Mouse (Mus musculus): ENCODE measurements around the gene Ctdnep1. TPM values are rescaled to one million over a fixed set of nuclear protein-coding genes. Genes with fewer than 3 reads are reported as not detected.

The Ctdnep1 gene
- total RNA-seq (2014; fragmentation: Nextera tagmentation) (191 and 254 TPM in 2 replicates), total RNA-seq (2017) (19.3 and 23.8 TPM in 2 replicates)

- no peak for ATAC-seq (replicated peaks; ENCODE audit: poor library complexity, severe bottlenecking)
These were observed at the start of gene Ctdnep1 for GRCm38 (mm10) chr11:69981141-69981762. Gene Ctdnep1, plus strand, starts transcription at chr11:69981156.

DNA sequence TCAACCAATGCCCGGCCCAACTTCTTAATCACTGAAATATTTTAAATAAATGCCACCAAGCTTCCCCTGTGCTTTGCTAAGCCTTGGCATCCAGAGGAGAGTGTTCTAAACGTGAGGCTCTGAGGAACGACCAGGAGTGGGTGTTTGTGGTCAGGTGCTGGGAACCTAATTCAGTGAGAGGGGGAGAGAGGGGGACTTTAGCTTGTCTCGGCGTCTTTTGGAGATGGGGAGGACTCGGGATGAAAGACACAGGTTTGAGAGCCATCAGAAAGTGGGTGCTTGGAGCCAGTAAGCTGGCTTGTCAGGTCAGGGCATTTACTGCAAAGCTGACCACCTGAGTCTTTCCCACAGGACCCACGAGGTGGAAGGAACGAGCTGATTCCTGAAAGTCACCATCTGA lies 49.2 kb upstream of the Ctdnep1 start:
- no peak for ATAC-seq (replicated peaks; ENCODE audit: poor library complexity, severe bottlenecking)

GRCm38 (mm10) chr11:69932254-69932653 lies 48.7 kb upstream of the Ctdnep1 start:
- no peak for ATAC-seq (replicated peaks; ENCODE audit: poor library complexity, severe bottlenecking)

- ATAC-seq (replicated peaks; ENCODE audit: poor library complexity, severe bottlenecking): no peak
These were observed 47.9 kb upstream of the Ctdnep1 start for GRCm38 (mm10) chr11:69933066-69933465.

DNA sequence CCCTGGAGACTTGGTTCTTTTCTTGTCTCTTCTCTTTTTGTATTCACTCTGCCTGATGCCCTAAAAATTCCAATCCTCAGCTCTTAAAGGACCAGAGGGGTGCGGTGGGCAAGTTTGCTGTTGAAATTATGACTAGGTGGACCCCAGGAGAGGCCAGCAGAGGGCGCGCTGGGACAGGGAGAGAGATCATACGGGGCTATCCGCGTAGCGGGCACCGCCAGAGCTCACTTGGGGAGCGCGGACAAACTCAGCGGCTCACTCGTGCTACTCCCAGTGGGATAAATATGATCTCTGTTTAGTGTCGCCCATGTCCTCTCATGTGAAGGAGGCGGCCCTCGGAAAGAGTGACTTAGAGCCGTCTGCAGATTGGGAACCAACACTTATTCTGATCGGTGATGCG lies 46.8 kb upstream of the Ctdnep1 start:
- peak; percentile 57 for ATAC-seq (replicated peaks; ENCODE audit: poor library complexity, severe bottlenecking)

- no peak for ATAC-seq (replicated peaks; ENCODE audit: poor library complexity, severe bottlenecking)
These were observed 46.3 kb upstream of the Ctdnep1 start for GRCm38 (mm10) chr11:69934681-69935080.

- ATAC-seq (replicated peaks; ENCODE audit: poor library complexity, severe bottlenecking): peak; percentile 40
These were observed 45.6 kb upstream of the Ctdnep1 start, which contains the start of gene Ybx2 for GRCm38 (mm10) chr11:69935137-69935879. Gene Ybx2, plus strand, starts transcription at chr11:69935796.

DNA sequence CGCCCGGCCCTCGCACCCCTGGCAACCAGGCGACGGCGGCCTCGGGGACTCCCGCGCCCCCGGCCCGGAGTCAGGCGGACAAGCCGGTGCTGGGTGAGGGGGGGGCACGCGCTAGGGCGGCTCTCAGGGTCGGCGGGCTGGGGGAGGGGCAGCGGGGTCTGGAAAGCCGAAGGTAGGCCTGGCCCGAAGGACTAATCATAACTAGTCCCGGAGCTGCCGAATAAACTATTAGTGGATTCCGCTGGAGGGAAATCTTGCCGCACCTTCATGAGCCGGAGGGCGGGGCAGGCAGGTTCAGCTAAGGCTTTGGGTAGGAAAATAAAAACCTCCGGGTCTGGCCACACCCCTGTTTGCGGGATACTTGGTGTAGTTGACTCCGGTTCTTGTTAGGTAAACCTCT lies 44.8 kb upstream of the Ctdnep1 start:
- no peak for ATAC-seq (replicated peaks; ENCODE audit: poor library complexity, severe bottlenecking)

DNA sequence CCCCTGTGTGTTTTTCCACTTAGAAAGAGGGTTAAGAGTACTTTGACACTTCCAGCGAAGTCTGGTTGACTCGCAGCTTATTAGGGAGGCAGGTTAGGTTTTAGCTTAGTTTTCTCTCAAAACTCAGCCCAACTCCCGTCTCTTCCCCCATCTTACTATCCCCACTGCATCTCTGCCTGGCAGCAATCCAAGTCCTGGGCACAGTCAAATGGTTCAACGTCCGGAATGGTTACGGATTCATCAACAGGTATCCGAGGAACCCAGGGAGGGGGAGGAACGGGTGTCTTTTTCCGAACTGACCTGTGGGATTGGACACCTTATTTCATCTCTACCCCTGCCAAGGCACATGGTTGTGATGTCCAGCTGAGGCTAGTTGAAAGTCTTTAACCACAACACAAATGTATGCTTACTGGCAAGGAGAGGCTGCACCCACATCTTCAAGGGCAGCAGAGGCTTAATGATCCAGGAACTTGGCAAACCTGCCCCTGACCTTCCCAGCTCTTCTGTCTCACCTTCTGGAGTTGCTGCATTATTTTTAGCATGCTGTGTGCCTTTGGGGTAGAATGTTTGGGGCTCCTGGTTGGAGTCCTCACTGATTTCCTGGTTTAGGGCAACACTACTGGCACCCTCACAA lies 44.1 kb upstream of the Ctdnep1 start:
- no peak for ATAC-seq (replicated peaks; ENCODE audit: poor library complexity, severe bottlenecking)

- ATAC-seq (replicated peaks; ENCODE audit: poor library complexity, severe bottlenecking): no peak
These were observed 43.6 kb upstream of the Ctdnep1 start for GRCm38 (mm10) chr11:69937385-69937784.

DNA sequence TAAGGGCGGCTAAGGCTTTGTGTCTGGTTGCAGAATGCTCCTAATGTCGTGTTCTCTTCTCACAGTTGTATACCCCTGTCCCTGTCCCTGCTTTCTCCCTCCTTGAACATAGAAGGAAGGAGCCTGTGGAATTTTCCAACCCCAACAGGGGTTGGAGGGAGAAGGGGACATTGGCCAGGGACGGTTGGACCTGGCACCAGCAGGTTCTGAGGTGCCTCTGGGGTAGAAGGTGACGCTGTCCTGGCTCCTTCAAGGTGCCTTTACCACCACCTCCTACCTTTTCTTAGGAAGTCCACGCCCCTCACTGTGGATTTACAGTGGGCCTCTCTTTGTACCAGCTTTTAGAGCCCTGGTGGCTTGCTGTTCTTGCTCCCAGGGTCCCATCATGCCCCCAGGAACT lies 43.1 kb upstream of the Ctdnep1 start:
- no peak for ATAC-seq (replicated peaks; ENCODE audit: poor library complexity, severe bottlenecking)

DNA sequence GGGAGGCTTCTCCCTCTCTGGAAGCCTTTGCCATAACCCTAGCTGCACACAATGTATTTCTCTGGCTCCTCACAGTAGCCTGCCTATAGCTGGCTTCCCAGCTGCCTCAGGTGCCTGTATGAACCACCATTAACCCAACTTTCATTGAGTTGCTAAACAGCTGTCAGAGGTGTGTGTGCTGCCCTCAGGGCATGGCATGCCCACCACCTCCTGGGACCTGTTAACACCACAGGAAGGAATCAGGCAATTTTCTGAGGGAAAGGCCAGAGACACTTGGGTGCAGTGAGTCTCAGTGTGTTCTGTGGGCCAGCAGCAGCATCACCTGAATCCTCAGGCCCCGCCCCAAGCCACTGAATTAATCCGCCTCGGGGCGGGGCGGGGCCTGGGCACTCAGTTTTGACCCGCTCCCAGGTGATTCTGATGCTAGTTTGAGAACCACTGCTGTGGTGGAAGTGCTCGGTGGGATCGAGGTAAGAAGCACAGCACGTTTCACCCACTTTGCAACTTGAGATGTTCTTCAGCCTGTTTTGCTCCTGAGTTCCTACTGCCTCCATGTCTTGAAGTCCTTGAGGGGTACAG lies 42.5 kb upstream of the Ctdnep1 start:
- no peak for ATAC-seq (replicated peaks; ENCODE audit: poor library complexity, severe bottlenecking)

DNA sequence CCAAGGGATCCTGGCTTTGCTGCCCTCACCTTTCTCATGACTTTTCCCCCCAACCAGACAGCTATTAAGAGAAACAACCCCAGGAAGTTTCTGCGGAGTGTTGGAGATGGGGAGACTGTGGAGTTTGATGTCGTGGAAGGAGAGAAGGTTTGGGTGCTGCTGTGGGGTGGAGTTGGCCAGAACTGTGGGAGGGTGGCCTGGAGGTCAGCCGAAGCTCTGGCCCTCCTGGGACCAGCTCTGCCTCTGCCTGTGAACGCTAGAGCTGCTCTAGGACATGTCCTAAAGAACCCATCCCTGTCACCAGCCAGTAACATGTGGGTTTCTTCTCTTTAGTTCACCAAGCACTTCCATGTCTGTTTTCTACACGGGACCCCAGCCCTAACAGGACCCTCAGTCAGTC lies 41.8 kb upstream of the Ctdnep1 start:
- no peak for ATAC-seq (replicated peaks; ENCODE audit: poor library complexity, severe bottlenecking)

DNA sequence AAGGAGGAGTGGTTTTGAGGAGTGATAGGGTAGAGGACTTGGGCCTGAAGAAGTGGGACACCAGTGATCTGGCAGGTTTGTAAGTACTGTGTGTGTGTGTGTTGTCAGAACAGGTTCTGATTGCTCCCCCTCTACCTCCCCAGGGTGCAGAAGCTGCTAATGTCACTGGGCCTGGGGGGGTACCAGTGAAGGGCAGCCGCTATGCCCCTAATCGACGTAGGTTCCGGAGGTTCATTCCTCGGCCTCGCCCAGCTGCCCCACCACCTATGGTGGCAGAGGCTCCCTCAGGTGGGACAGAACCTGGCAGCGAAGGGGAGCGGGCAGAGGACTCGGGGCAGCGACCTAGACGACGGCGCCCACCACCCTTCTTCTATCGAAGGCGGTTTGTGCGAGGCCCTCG lies 41.2 kb upstream of the Ctdnep1 start:
- ATAC-seq (replicated peaks; ENCODE audit: poor library complexity, severe bottlenecking): no peak

GRCm38 (mm10) chr11:69940962-69941361 lies 40.0 kb upstream of the Ctdnep1 start:
- no peak for ATAC-seq (replicated peaks; ENCODE audit: poor library complexity, severe bottlenecking)

DNA sequence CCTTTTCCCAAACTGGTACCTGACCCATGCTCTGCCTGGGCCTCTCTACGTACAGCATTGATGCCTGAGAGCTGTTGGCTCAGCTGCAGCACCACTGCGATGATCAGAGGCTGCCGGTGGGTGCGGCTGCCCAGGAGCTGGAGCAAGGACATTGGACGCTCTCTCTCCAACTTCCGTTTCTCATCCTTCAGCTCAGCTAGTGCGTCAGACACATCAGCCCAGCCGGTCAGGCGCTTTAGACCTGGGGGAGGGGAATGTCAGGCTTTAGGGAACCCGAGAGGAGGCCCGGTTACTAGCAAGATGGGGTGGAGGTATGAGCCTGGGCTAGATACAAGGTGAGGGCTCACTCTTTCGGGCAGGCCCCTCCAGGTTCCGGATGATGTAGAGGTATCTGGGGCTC lies 35.7 kb upstream of the Ctdnep1 start:
- ATAC-seq (replicated peaks; ENCODE audit: poor library complexity, severe bottlenecking): no peak

GRCm38 (mm10) chr11:69945997-69946891 lies 34.7 kb upstream of the Ctdnep1 start:
- no peak for ATAC-seq (replicated peaks; ENCODE audit: poor library complexity, severe bottlenecking)

DNA sequence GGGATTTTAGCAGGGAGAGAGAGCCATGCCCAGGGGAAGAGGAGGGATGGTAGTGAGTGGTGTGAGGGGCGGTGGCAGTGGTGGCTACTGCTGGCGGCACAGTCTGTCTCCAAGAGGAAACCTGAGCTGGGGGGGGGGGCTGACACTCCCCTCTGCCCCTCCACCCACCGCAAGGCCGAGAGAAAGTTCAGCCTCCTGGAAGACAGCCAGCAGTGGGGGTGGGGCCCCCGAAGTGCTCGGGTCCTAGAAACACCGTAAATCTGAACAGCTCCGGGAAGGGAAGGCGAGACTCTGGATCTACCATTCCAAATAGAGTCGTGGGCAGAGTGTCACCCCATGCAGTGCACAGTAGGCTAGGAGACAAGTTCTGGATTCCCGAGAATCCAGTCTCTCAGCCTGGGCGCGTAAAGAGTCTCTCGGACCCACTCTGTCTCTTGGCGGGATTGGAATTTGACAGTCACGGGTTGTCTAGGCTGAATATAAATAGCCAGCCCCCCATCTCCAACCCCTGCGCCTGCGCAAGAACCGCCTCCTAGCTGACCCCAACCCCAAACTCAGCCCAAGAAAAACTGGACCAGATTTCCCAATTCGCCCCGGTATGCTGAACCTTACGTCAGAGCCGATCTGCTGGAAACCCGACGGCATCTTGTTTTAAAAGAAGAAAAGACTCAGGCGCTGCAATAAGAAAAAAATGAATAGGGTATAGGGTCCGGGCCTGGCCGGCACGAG lies 33.5 kb upstream of the Ctdnep1 start:
- ATAC-seq (replicated peaks; ENCODE audit: poor library complexity, severe bottlenecking): no peak

- ATAC-seq (replicated peaks; ENCODE audit: poor library complexity, severe bottlenecking): peak; percentile 92
These were observed 32.7 kb upstream of the Ctdnep1 start, which contains the start of gene Slc2a4 for GRCm38 (mm10) chr11:69948066-69948762. Gene Slc2a4, minus strand, starts transcription at chr11:69948188.

Data from granulocyte monocyte progenitor cell, adult 5-6 weeks (primary cell).